Mouse (Mus musculus) forebrain, embryonic 16.5 days (tissue): ENCODE results near the gene Lekr1. TPM values are rescaled to one million over a fixed set of nuclear protein-coding genes. Genes with fewer than 3 reads are reported as not detected.

Experiments used
- ATAC-seq: fragments of 200-750 bp; cut with Nextera tagmentation; 2 replicates; pipeline ENCODE4 v1.8.0; 2017; ENCODE audit warnings: mild to moderate bottlenecking, moderate library complexity
- H3K27ac ChIP-seq: fragments of 300-500 bp; sonication (generic); 2 replicates; pipeline ENCODE4 v1.5.1; 2014; ENCODE audit warnings: low read length, control low read depth
- H3K27me3 ChIP-seq: fragments of 300-500 bp; sonication (generic); replicated peaks from 2 replicates; pipeline ENCODE4 v1.6.1; 2014; ENCODE audit warnings: low read length; ENCODE audit not compliant: control insufficient read depth, insufficient read depth
- H3K36me3 ChIP-seq: fragments of 300-500 bp; sonication (generic); 2 replicates; pipeline ENCODE4 v1.6.1; 2014; ENCODE audit not compliant: control insufficient read depth, insufficient read depth
- H3K4me1 ChIP-seq: fragments of 300-500 bp; sonication (generic); replicated peaks from 2 replicates; pipeline ENCODE4 v1.6.1; 2014; ENCODE audit warnings: low read length; ENCODE audit not compliant: control insufficient read depth, insufficient read depth
- H3K4me2 ChIP-seq: fragments of 300-500 bp; sonication (generic); 2 replicates; pipeline ENCODE4 v1.6.1; 2014; ENCODE audit warnings: mild to moderate bottlenecking, low read length, control low read depth
- H3K4me3 ChIP-seq: fragments of 300-500 bp; sonication (generic); replicated peaks from 2 replicates; pipeline ENCODE4 v1.5.1; 2014; ENCODE audit warnings: mild to moderate bottlenecking, low read length, control low read depth
- H3K9ac ChIP-seq: fragments of 300-500 bp; sonication (generic); replicated peaks from 2 replicates; pipeline ENCODE4 v1.6.1; 2014; ENCODE audit warnings: low read depth, low read length, control low read depth
- H3K9me3 ChIP-seq: fragments of 300-500 bp; sonication (generic); 2 replicates; pipeline ENCODE4 v1.6.1; 2016; ENCODE audit warnings: low read length; ENCODE audit not compliant: control insufficient read depth
- WGBS: fragments of 180-500 bp; shearing (Covaris S2); extraction: QIAGEN DNeasy Blood & Tissue Kit; methylation state at CpG from one replicate; pipeline ENCODE4 v1.1.7; 2014; 5-methylcytosine and 5-hydroxymethylcytosine counted together
- polyA plus RNA-seq: library from polyadenylated mRNA; unstranded; fragments of >200 nt; fragmentation: Nextera tagmentation; extraction: Ambion mirVana; gene quantifications from 2 replicates; pipeline ENCODE4 v1.2.1, GENCODE M21; 2015

Gene Lekr1
- polyA plus RNA-seq, 1 experiment from 2014 or later, result 7.9 TPM

GRCm38 (mm10) chr3:65830801-65831200 lies 164.8 kb downstream of the Lekr1 start:
- Histone ChIP-seq H3K4me1 (peaks cover 11% of the 10 kb centered on the region), H3K36me3 (no peaks in the 10 kb centered on the region), H3K4me3 (no peak overlapping the region), H3K27ac (no peak overlapping the region), H3K9ac (no peak overlapping the region), H3K9me3 (no peaks in the 10 kb centered on the region), H3K27me3 (no peaks in the 10 kb centered on the region), H3K4me2 (no peak overlapping the region)
- 46% methylated on average over 16 of the region's 16 CpGs for WGBS
- no peak for ATAC-seq

DNA sequence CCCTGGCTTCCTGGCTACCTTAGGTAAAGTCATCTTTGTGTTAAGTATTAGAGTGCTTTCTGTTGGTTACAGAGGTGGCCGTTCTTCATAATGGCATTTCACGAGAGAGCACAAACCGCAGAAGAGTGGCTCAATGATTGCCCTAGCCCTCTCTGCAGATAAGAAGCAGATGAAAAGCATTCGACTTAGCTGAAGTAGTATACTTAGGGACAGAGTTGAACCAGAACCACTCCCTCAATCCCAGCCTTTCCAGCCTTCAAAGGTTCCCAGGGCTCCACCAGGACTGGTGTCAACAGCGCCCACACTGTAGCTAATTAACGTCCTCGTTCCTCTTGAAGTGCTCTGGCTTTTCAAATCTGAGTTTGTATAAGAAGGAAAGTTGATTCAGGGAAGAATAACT lies 166.4 kb downstream of the Lekr1 start:
- Histone ChIP-seq H3K4me3 (no peak overlapping the region), H3K4me2 (no peak overlapping the region), H3K9me3 (no peaks in the 10 kb centered on the region), H3K9ac (no peak overlapping the region), H3K27me3 (no peaks in the 10 kb centered on the region), H3K36me3 (no peaks in the 10 kb centered on the region), H3K27ac (no peak overlapping the region), H3K4me1 (peaks cover 11% of the 10 kb centered on the region)
- 63% methylated on average over 7 of the region's 7 CpGs for WGBS
- no peak for ATAC-seq

DNA sequence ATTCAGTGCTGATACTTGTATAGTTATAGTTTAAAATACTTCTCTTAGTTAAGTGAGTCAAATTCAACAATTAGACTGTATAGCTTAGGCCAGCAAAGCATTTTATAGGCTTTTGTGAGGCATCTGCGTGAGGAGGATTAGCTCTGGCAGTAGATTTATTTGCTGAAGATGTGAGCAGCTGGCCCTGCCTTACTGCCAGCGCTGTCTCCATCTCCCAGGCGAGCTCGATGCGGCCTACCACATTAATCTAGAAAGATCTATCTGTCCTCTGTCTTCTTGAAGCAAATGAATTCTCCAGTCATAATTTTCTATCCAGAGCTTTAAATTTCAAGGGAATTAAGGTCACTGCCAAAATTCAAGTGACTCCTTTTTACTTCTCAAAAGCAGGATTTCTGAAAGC lies 170.4 kb downstream of the Lekr1 start:
- Histone ChIP-seq H3K4me1 (peaks cover 5% of the 10 kb centered on the region; the same call in 1 of the 2 replicates), H3K27ac (no peak overlapping the region), H3K36me3 (no peaks in the 10 kb centered on the region), H3K4me2 (no peak overlapping the region), H3K9ac (no peak overlapping the region), H3K9me3 (no peaks in the 10 kb centered on the region), H3K27me3 (no peaks in the 10 kb centered on the region), H3K4me3 (no peak overlapping the region)
- 75% methylated on average over 5 of the region's 5 CpGs for WGBS
- ATAC-seq, result no peak

- Histone ChIP-seq H3K9ac (no peak overlapping the region), H3K27me3 (no peaks in the 10 kb centered on the region), H3K4me2 (no peak overlapping the region), H3K4me1 (no peaks in the 10 kb centered on the region), H3K27ac (no peak overlapping the region), H3K4me3 (no peak overlapping the region), H3K9me3 (no peaks in the 10 kb centered on the region), H3K36me3 (no peaks in the 10 kb centered on the region)
- ATAC-seq, result no peak
Observed at GRCm38 (mm10) chr3:65839664-65840063, 173.6 kb downstream of the Lekr1 start.

DNA sequence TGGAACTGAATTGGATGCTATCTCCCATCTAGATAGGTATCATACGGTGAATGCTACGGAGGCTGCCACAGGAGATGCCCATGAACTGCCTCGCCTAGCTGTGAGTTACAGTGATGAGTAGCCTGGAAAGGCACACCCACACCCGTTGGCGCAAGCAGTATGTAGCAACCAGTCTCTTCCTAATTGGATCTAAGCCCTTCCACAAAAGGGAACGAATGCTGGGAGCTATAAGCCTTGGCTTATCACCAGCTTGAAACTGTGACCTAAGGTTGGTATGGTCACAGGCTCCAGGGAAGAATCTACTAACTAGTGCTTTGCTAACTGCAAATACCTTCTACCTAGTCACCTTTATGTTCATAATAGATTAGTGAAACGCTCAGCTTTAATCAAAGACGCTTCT lies 175.1 kb downstream of the Lekr1 start:
- no peak overlapping the region for H3K4me2 ChIP-seq
- no peaks in the 10 kb centered on the region for H3K36me3 ChIP-seq
- 71% methylated on average over 8 of the region's 8 CpGs for WGBS
- H3K27me3 ChIP-seq, result no peaks in the 10 kb centered on the region
- no peak for ATAC-seq
- H3K4me3 ChIP-seq, result no peak overlapping the region
- no peaks in the 10 kb centered on the region for H3K4me1 ChIP-seq
- no peak overlapping the region for H3K9ac ChIP-seq
- no peaks in the 10 kb centered on the region for H3K9me3 ChIP-seq
- no peak overlapping the region for H3K27ac ChIP-seq

- no peak overlapping the region for H3K9ac ChIP-seq
- no peak overlapping the region for H3K27ac ChIP-seq
- H3K4me2 ChIP-seq, result no peak overlapping the region
- H3K36me3 ChIP-seq, result no peaks in the 10 kb centered on the region
- H3K27me3 ChIP-seq, result no peaks in the 10 kb centered on the region
- H3K9me3 ChIP-seq, result no peaks in the 10 kb centered on the region
- no peak for ATAC-seq
- H3K4me1 ChIP-seq, result no peaks in the 10 kb centered on the region
- 78% methylated on average over 5 of the region's 5 CpGs for WGBS
- no peak overlapping the region for H3K4me3 ChIP-seq
Observed at GRCm38 (mm10) chr3:65842515-65843184, 176.6 kb downstream of the Lekr1 start.

- no peaks in the 10 kb centered on the region for H3K9me3 ChIP-seq
- no peaks in the 10 kb centered on the region for H3K27me3 ChIP-seq
- no peak overlapping the region for H3K27ac ChIP-seq
- H3K9ac ChIP-seq, result no peak overlapping the region
- WGBS, result 49% methylated on average over 4 of the region's 4 CpGs
- ATAC-seq, result no peak
- H3K4me1 ChIP-seq, result no peaks in the 10 kb centered on the region
- H3K4me2 ChIP-seq, result no peak overlapping the region
- no peak overlapping the region for H3K4me3 ChIP-seq
- no peaks in the 10 kb centered on the region for H3K36me3 ChIP-seq
Observed at GRCm38 (mm10) chr3:65843185-65843552, 177.1 kb downstream of the Lekr1 start.

- H3K27ac ChIP-seq, result no peak overlapping the region
- H3K36me3 ChIP-seq, result no peaks in the 10 kb centered on the region
- no peaks in the 10 kb centered on the region for H3K4me1 ChIP-seq
- H3K9ac ChIP-seq, result no peak overlapping the region
- no peak for ATAC-seq
- H3K9me3 ChIP-seq, result no peaks in the 10 kb centered on the region
- H3K4me3 ChIP-seq, result no peak overlapping the region
- H3K27me3 ChIP-seq, result no peaks in the 10 kb centered on the region
- H3K4me2 ChIP-seq, result no peak overlapping the region
- WGBS, result 94% methylated on average over 10 of the region's 10 CpGs
Observed at GRCm38 (mm10) chr3:65844302-65844701, 178.3 kb downstream of the Lekr1 start.

- H3K27ac ChIP-seq, result no peak overlapping the region
- H3K27me3 ChIP-seq, result no peaks in the 10 kb centered on the region
- H3K4me1 ChIP-seq, result no peaks in the 10 kb centered on the region
- WGBS, result 59% methylated on average over 8 of the region's 8 CpGs
- H3K36me3 ChIP-seq, result no peaks in the 10 kb centered on the region
- no peak for ATAC-seq
- H3K4me3 ChIP-seq, result no peak overlapping the region
- H3K9ac ChIP-seq, result no peak overlapping the region
- no peaks in the 10 kb centered on the region for H3K9me3 ChIP-seq
- no peak overlapping the region for H3K4me2 ChIP-seq
Observed at GRCm38 (mm10) chr3:65844851-65845552, 179.0 kb downstream of the Lekr1 start.
